Mouse (Mus musculus): ENCODE measurements at regions not wholly inside any gene's neighbourhood (a gene's known extent, or its start where the extent isn't known, plus 50 kb on each side); places are given as distances from the start of the nearest gene placed in this dataset.

DNA sequence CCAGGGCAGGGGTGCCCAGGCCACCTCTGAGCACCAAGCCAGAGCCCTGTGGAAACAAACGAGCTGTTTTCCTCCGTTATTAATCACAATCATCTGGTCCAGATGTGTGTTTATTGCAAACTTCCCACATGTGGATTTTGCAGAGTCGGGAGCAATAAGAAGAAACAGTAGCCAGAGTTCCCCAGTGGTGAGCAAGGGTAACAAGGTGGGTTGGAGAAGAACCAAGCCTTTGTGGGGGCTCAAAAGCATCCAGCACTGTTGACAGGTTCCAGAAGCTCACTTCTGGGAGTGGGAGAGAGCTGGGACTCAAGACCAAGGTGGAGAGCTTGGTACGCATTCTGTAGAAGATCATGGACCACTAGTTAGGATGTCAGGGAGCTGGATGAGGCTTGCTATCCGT is 63.6 kb downstream of the Hif1an start:
- no peaks in the 10 kb centered on the region for H3K4me1 ChIP-seq (replicated peaks; ENCODE audit: control insufficient read depth, insufficient read depth, low read length)
- no peak overlapping the region for H3K27ac ChIP-seq (ENCODE audit: control insufficient read depth, insufficient read depth, low read length)
- no peaks in the 10 kb centered on the region for H3K27me3 ChIP-seq (ENCODE audit: control insufficient read depth, insufficient read depth, low read length)
- H3K36me3 ChIP-seq (ENCODE audit: control insufficient read depth, insufficient read depth, low read length): no peaks in the 10 kb centered on the region
- DNase-seq: no peak
- WGBS: 81% methylated on average over 5 of the region's 5 CpGs
- H3K4me3 ChIP-seq (ENCODE audit: control insufficient read depth, insufficient read depth, low read length): no peak overlapping the region
- no peak for TF ChIP-seq POLR2A (IDR thresholded peaks at IDR 0.05; ENCODE audit: control insufficient read depth, extremely low read depth, insufficient read depth, low read length, poor library complexity)
- TF ChIP-seq CTCF (IDR thresholded peaks at IDR 0.05; ENCODE audit: borderline replicate concordance, control insufficient read depth, extremely low read depth, insufficient read depth, low read length, poor library complexity): no peak

DNA sequence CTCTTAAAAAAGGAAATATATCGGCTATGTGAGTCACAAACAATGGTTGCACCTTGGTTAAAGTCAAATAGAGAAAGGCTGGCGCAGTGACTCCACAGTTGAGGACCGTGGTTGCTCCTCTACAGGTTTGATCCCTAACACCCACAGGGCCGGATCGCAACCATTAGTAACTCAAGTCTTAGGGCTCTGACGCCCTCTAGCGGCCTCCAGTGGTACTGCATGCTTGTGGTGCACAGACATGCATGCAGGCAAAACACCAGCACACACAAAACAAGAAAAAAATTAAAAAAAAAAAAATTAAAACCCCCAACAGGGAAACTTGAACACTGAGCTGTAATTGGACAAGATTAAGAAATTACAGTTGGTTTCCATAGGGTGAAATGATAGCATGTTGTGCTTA is 67.1 kb downstream of the Hif1an start:
- Histone ChIP-seq H3K4me3 (ENCODE audit: control insufficient read depth, insufficient read depth, low read length) (no peak overlapping the region), H3K27ac (ENCODE audit: control insufficient read depth, insufficient read depth, low read length) (no peak overlapping the region), H3K36me3 (ENCODE audit: control insufficient read depth, insufficient read depth, low read length) (no peaks in the 10 kb centered on the region), H3K27me3 (ENCODE audit: control insufficient read depth, insufficient read depth, low read length) (no peaks in the 10 kb centered on the region), H3K4me1 (replicated peaks; ENCODE audit: control insufficient read depth, insufficient read depth, low read length) (no peaks in the 10 kb centered on the region)
- no peak for DNase-seq
- WGBS: 68% methylated on average over 7 of the region's 7 CpGs
- no peak for TF ChIP-seq POLR2A (IDR thresholded peaks at IDR 0.05; ENCODE audit: control insufficient read depth, extremely low read depth, insufficient read depth, low read length, poor library complexity)
- peak; percentile 56; the same call in 1 of the 2 replicates for TF ChIP-seq CTCF (IDR thresholded peaks at IDR 0.05; ENCODE audit: borderline replicate concordance, control insufficient read depth, extremely low read depth, insufficient read depth, low read length, poor library complexity)

GRCm38 (mm10) chr19:44631356-44632007 is 68.8 kb downstream of the Hif1an start:
- no peaks in the 10 kb centered on the region for H3K27me3 ChIP-seq (ENCODE audit: control insufficient read depth, insufficient read depth, low read length)
- H3K4me1 ChIP-seq (replicated peaks; ENCODE audit: control insufficient read depth, insufficient read depth, low read length): no peaks in the 10 kb centered on the region
- DNase-seq: no peak
- no peak for TF ChIP-seq CTCF (IDR thresholded peaks at IDR 0.05; ENCODE audit: borderline replicate concordance, control insufficient read depth, extremely low read depth, insufficient read depth, low read length, poor library complexity)
- TF ChIP-seq POLR2A (IDR thresholded peaks at IDR 0.05; ENCODE audit: control insufficient read depth, extremely low read depth, insufficient read depth, low read length, poor library complexity): no peak
- H3K4me3 ChIP-seq (ENCODE audit: control insufficient read depth, insufficient read depth, low read length): no peak overlapping the region
- 82% methylated on average over 19 of the region's 19 CpGs for WGBS
- H3K36me3 ChIP-seq (ENCODE audit: control insufficient read depth, insufficient read depth, low read length): no peaks in the 10 kb centered on the region
- H3K27ac ChIP-seq (ENCODE audit: control insufficient read depth, insufficient read depth, low read length): no peak overlapping the region

- no peak for DNase-seq
- Histone ChIP-seq H3K27me3 (ENCODE audit: control insufficient read depth, insufficient read depth, low read length) (peaks cover 5% of the 10 kb centered on the region), H3K4me3 (ENCODE audit: control insufficient read depth, insufficient read depth, low read length) (no peak overlapping the region), H3K27ac (ENCODE audit: control insufficient read depth, insufficient read depth, low read length) (no peak overlapping the region), H3K36me3 (ENCODE audit: control insufficient read depth, insufficient read depth, low read length) (no peaks in the 10 kb centered on the region), H3K4me1 (replicated peaks; ENCODE audit: control insufficient read depth, insufficient read depth, low read length) (no peaks in the 10 kb centered on the region)
- TF ChIP-seq CTCF (IDR thresholded peaks at IDR 0.05; ENCODE audit: borderline replicate concordance, control insufficient read depth, extremely low read depth, insufficient read depth, low read length, poor library complexity) (no peak), POLR2A (IDR thresholded peaks at IDR 0.05; ENCODE audit: control insufficient read depth, extremely low read depth, insufficient read depth, low read length, poor library complexity) (no peak)
- 76% methylated on average over 9 of the region's 9 CpGs for WGBS
Observed at GRCm38 (mm10) chr19:44637145-44637719, 74.6 kb downstream of the Hif1an start.

- no peak for DNase-seq
- TF ChIP-seq CTCF (IDR thresholded peaks at IDR 0.05; ENCODE audit: borderline replicate concordance, control insufficient read depth, extremely low read depth, insufficient read depth, low read length, poor library complexity): no peak
- TF ChIP-seq POLR2A (IDR thresholded peaks at IDR 0.05; ENCODE audit: control insufficient read depth, extremely low read depth, insufficient read depth, low read length, poor library complexity): no peak
- Histone ChIP-seq H3K4me1 (replicated peaks; ENCODE audit: control insufficient read depth, insufficient read depth, low read length) (no peaks in the 10 kb centered on the region), H3K36me3 (ENCODE audit: control insufficient read depth, insufficient read depth, low read length) (no peaks in the 10 kb centered on the region), H3K4me3 (ENCODE audit: control insufficient read depth, insufficient read depth, low read length) (no peak overlapping the region), H3K27ac (ENCODE audit: control insufficient read depth, insufficient read depth, low read length) (no peak overlapping the region), H3K27me3 (ENCODE audit: control insufficient read depth, insufficient read depth, low read length) (peaks cover 5% of the 10 kb centered on the region)
- 4% methylated on average over 26 of the region's 26 CpGs for WGBS
Observed at GRCm38 (mm10) chr19:44640021-44640420, 77.4 kb downstream of the Hif1an start.

DNA sequence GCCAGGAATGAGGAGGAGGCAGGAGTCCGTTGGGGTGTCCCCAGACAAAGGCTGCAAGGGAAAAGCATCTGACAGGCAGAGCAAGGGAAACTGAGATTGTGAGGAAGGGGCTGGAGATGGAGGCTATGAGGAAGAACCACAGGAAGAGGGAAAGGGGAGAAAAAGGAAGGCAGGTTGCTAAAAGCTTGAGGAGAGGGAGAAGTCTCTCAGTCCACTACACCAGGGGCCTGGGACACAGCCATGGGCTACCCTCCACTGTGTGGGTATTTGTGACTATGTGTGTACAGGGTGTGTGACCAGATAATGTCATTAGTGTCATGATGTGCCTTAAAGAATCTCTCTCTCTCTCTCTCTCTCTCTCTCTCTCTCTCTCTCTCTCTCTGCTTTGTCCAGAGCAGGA is 77.9 kb downstream of the Hif1an start:
- DNase-seq: no peak
- WGBS: 0% methylated on average over 1 of the region's 1 CpGs
- H3K4me1 ChIP-seq (replicated peaks; ENCODE audit: control insufficient read depth, insufficient read depth, low read length): no peaks in the 10 kb centered on the region
- H3K4me3 ChIP-seq (ENCODE audit: control insufficient read depth, insufficient read depth, low read length): no peak overlapping the region
- no peaks in the 10 kb centered on the region for H3K36me3 ChIP-seq (ENCODE audit: control insufficient read depth, insufficient read depth, low read length)
- no peak overlapping the region for H3K27ac ChIP-seq (ENCODE audit: control insufficient read depth, insufficient read depth, low read length)
- TF ChIP-seq POLR2A (IDR thresholded peaks at IDR 0.05; ENCODE audit: control insufficient read depth, extremely low read depth, insufficient read depth, low read length, poor library complexity): no peak
- TF ChIP-seq CTCF (IDR thresholded peaks at IDR 0.05; ENCODE audit: borderline replicate concordance, control insufficient read depth, extremely low read depth, insufficient read depth, low read length, poor library complexity): no peak
- peaks cover 5% of the 10 kb centered on the region for H3K27me3 ChIP-seq (ENCODE audit: control insufficient read depth, insufficient read depth, low read length)
